25 mouse cellular contexts compared by ENCODE assay signal in the genomic region with DNA sequence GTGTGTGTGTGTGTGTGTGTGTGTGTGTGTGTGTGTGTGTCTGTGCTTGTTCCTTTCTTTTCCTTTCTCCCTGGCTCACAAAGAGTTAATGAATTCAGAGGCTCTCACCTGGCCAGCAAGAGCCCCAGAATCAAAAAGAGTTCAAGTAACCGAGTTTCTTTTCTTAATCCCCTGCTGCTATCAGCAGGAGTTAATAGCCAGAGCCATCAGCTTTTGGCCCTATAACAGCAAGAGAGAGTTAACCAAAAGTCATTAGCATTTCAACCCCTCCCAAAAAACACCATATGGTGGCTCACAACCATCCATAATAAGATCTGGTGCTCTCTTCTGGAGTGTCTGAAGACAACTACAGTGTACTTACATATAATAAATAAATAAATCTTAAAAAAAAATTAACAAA.
"Had no signal": no experiment of that assay in that cellular context is flagged by ENCODE, and none has a peak within 500 bp of the region (broad histone marks: within the 10 kb centered on the region; RNA-seq: fewer than 3 reads in every experiment).

No protein-coding gene starts in this region.

- H3K27me3 ChIP-seq: embryonic facial prominence, embryonic 12.5 days; embryonic facial prominence, embryonic 13.5 days; embryonic facial prominence, embryonic 15.5 days; forebrain, embryonic 12.5 days; forebrain, embryonic 13.5 days; forebrain, embryonic 15.5 days had no signal

- H3K4me1 ChIP-seq: embryonic facial prominence, embryonic 10.5 days; embryonic facial prominence, embryonic 12.5 days; embryonic facial prominence, embryonic 13.5 days; embryonic facial prominence, embryonic 15.5 days; forebrain, embryonic 12.5 days; forebrain, embryonic 13.5 days; forebrain, embryonic 15.5 days; heart, embryonic 10.5 days had no signal

- ATAC-seq: forebrain, embryonic 13.5 days; forebrain, embryonic 15.5 days; forebrain, embryonic 16.5 days; forebrain, postnatal 0 days had no signal

- H3K9me3 ChIP-seq: embryonic facial prominence, embryonic 10.5 days; embryonic facial prominence, embryonic 12.5 days; embryonic facial prominence, embryonic 13.5 days; embryonic facial prominence, embryonic 15.5 days; forebrain, embryonic 12.5 days; forebrain, embryonic 13.5 days; forebrain, embryonic 15.5 days; heart, embryonic 10.5 days had no signal

- H3K4me2 ChIP-seq: embryonic facial prominence, embryonic 12.5 days; embryonic facial prominence, embryonic 13.5 days; embryonic facial prominence, embryonic 15.5 days; forebrain, embryonic 12.5 days; forebrain, embryonic 13.5 days; forebrain, embryonic 15.5 days had no signal

- H3K9ac ChIP-seq: embryonic facial prominence, embryonic 12.5 days; embryonic facial prominence, embryonic 13.5 days; embryonic facial prominence, embryonic 15.5 days; forebrain, embryonic 12.5 days; forebrain, embryonic 13.5 days; forebrain, embryonic 15.5 days; forebrain, postnatal 0 days had no signal

- DNase-seq: cerebellum, adult 8-10 months; cerebellum, adult 9-10 months; cerebellum, adult 9-11 months; cerebellum, postnatal 14 days; cerebellum, postnatal 25 days; cerebellum, postnatal 36 days; embryo, embryonic 11 days; forebrain, postnatal 0 days; gastrocnemius, adult 2 months; gastrocnemius, postnatal 10 days; gastrocnemius, postnatal 14 days; gastrocnemius, postnatal 25 days; gastrocnemius, postnatal 36 days; heart, adult 18-20 months; heart, adult 2 months had no signal

- H3K36me3 ChIP-seq: embryonic facial prominence, embryonic 10.5 days; embryonic facial prominence, embryonic 12.5 days; embryonic facial prominence, embryonic 13.5 days; embryonic facial prominence, embryonic 15.5 days; forebrain, embryonic 12.5 days; forebrain, embryonic 15.5 days; heart, embryonic 10.5 days had no signal

- H3K4me3 ChIP-seq: embryonic facial prominence, embryonic 10.5 days; embryonic facial prominence, embryonic 12.5 days; embryonic facial prominence, embryonic 13.5 days; embryonic facial prominence, embryonic 15.5 days; erythroblast, embryonic 14.5 days; forebrain, embryonic 12.5 days; forebrain, embryonic 13.5 days; forebrain, embryonic 15.5 days; gastrocnemius, adult 2 months; heart, adult 2 months; heart, embryonic 10.5 days had no signal

- H3K27ac ChIP-seq: embryonic facial prominence, embryonic 10.5 days; embryonic facial prominence, embryonic 12.5 days; embryonic facial prominence, embryonic 13.5 days; embryonic facial prominence, embryonic 15.5 days; forebrain, embryonic 12.5 days; forebrain, embryonic 13.5 days; forebrain, embryonic 15.5 days; heart, adult 2 months; heart, embryonic 10.5 days had no signal
